Mouse (Mus musculus): ENCODE results near the gene Prtn3.

GRCm38 (mm10) chr10:79929967-79930825, 55.9 kb downstream of the Prtn3 start:
- no peak for TF ChIP-seq CTCF (IDR thresholded peaks at IDR 0.05; ENCODE audit: low read depth)
- TF ChIP-seq EP300 (optimal IDR thresholded peaks at IDR 0.05) = no peak

All from stomach, postnatal 0 days (tissue).